Mouse (Mus musculus) testis, adult 2 months (tissue): Measurements from ENCODE around the gene Srbd1. TPM values are rescaled to one million over a fixed set of nuclear protein-coding genes. Genes with fewer than 3 reads are reported as not detected.

Experiments used
- H3K27ac ChIP-seq: fragments of 200-500 bp; 2 replicates; pipeline ENCODE4 v1.5.1; 2012; ENCODE audit warnings: low read depth, low read length; ENCODE audit not compliant: control insufficient read depth, insufficient read depth
- H3K27me3 ChIP-seq: fragments of 200-500 bp; 2 replicates; pipeline ENCODE4 v1.6.1; 2012; ENCODE audit warnings: mild to moderate bottlenecking, low read length, moderate library complexity; ENCODE audit not compliant: control insufficient read depth, insufficient read depth
- H3K36me3 ChIP-seq: fragments of 200-500 bp; 2 replicates; pipeline ENCODE4 v1.6.1; 2012; ENCODE audit warnings: mild to moderate bottlenecking, low read length; ENCODE audit not compliant: control insufficient read depth, insufficient read depth
- H3K4me1 ChIP-seq: fragments of 200-500 bp; 2 replicates; pipeline ENCODE4 v1.6.1; 2012; ENCODE audit warnings: low read length; ENCODE audit not compliant: control insufficient read depth, insufficient read depth
- H3K4me3 ChIP-seq: fragments of 200-500 bp; 2 replicates; pipeline ENCODE4 v1.5.1; 2012; ENCODE audit warnings: low read depth, mild to moderate bottlenecking, low read length, moderate library complexity, mixed read lengths; ENCODE audit not compliant: control insufficient read depth
- CTCF ChIP-seq: fragments of 200-500 bp; IDR thresholded peaks from 2 replicates; pipeline ENCODE4 v1.5.1; 2012; ENCODE audit warnings: low read depth, mild to moderate bottlenecking, inconsistent platforms, low read length, moderate library complexity; ENCODE audit not compliant: control insufficient read depth, insufficient read depth, insufficient replicate concordance
- POLR2A ChIP-seq: fragments of 200-500 bp; IDR thresholded peaks from 2 replicates; pipeline ENCODE4 v1.6.1; 2012; ENCODE audit warnings: low read depth, mild to moderate bottlenecking, inconsistent platforms, low read length, moderate library complexity; ENCODE audit not compliant: control insufficient read depth
- polyA plus RNA-seq: library from polyadenylated mRNA; depleted of rRNA; stranded (reverse); fragments of >200 nt; gene quantifications from 2 replicates; pipeline ENCODE4 v1.2.3, GENCODE M21; 2012

Srbd1 gene
- polyA plus RNA-seq, 1 experiment = 2.5 TPM

DNA sequence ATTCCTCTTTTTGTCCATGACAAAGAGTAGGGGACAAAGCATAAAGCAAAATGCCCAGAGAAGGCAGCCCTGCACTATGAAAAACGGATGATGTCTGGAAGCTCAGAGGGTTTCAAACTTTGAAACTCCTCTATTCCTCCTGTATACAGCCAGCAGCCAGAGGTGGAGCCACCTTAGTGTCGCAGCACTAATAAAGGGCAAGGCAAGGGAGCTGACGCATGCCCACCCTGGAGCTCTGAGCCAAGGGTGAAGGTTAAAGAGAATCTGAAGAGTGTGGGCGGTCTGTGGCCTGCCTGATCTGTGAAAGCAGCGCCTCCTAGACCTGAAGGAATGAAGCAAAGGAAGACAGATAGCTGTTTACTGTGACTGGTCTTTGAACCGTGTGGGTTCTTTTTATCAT lies 10.5 kb downstream of the Srbd1 start:
- peaks cover 1% of the 10 kb centered on the region; the same call in 1 of the 2 replicates for H3K36me3 ChIP-seq
- no peaks in the 10 kb centered on the region for H3K27me3 ChIP-seq
- TF ChIP-seq CTCF = no peak
- TF ChIP-seq POLR2A = no peak
- no peaks in the 10 kb centered on the region for H3K4me1 ChIP-seq
- H3K4me3 ChIP-seq = no peak overlapping the region
- no peak overlapping the region for H3K27ac ChIP-seq

DNA sequence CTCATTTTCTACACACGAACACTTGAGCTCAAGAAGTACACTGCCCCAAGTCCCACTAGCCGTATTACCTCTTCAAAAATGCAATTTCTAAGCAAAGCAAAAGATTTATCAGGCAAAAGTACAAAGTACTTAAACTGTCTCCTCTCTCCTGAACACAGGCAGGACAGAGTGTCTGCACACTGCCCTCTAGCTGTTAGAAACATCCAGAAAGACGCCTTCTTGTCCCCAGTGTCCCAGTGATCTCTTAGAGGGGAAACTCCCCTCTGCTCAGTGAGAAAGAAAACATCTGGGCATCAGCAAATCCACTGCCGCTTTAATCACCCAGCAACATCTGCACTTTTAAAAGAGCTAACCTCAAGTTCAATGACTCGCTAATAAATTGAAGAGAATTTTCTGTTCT lies 12.4 kb downstream of the Srbd1 start:
- H3K27me3 ChIP-seq = no peaks in the 10 kb centered on the region
- no peak overlapping the region for H3K27ac ChIP-seq
- no peaks in the 10 kb centered on the region for H3K4me1 ChIP-seq
- TF ChIP-seq CTCF (no peak), POLR2A (no peak)
- H3K36me3 ChIP-seq = peaks cover 1% of the 10 kb centered on the region; the same call in 1 of the 2 replicates
- no peak overlapping the region for H3K4me3 ChIP-seq

DNA sequence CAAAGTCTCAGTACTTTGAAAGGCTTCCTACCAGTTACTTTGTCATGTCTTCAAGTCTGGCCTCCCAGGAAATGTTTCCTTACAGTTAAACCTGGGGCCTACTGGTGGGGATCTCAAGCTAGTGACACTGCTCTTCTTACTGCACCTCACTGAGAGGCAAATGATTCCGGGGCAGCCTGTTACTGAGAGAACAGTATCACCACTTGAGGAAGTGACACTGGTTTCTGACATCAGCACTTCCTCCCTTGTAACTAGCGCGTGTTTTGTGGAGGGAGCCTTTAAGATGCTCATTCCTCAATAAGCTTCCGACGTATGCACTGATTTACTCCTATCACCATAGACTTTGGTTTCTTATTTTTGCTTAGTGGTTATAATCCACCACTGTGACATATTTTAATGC lies 16.8 kb downstream of the Srbd1 start:
- H3K4me3 ChIP-seq = no peak overlapping the region
- no peak overlapping the region for H3K27ac ChIP-seq
- TF ChIP-seq CTCF = no peak
- no peak for TF ChIP-seq POLR2A
- H3K36me3 ChIP-seq = peaks cover 1% of the 10 kb centered on the region; the same call in 1 of the 2 replicates
- no peaks in the 10 kb centered on the region for H3K4me1 ChIP-seq
- no peaks in the 10 kb centered on the region for H3K27me3 ChIP-seq

DNA sequence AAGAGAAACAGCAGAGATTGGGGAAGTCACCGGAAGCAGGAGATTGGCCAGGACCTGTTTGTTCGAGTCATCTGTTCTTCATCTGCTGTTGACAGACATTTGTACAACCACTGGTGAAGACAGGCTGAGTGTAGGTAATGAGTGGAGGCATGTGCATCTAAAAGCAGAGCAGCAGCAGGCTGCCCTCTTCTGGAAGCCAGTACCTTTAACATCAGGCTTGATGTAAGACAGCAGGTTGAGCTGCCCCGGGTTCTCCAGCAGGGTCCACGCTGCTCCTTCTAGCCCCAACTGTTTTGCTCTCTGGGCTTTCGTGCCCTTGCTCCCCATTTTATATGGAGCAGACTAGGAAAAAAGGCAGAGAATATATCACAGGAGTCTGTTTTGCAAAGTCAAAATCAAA lies 19.1 kb downstream of the Srbd1 start:
- H3K27ac ChIP-seq = no peak overlapping the region
- peaks cover 1% of the 10 kb centered on the region; the same call in 1 of the 2 replicates for H3K36me3 ChIP-seq
- H3K4me1 ChIP-seq = no peaks in the 10 kb centered on the region
- H3K27me3 ChIP-seq = no peaks in the 10 kb centered on the region
- TF ChIP-seq CTCF (no peak), POLR2A (no peak)
- no peak overlapping the region for H3K4me3 ChIP-seq

DNA sequence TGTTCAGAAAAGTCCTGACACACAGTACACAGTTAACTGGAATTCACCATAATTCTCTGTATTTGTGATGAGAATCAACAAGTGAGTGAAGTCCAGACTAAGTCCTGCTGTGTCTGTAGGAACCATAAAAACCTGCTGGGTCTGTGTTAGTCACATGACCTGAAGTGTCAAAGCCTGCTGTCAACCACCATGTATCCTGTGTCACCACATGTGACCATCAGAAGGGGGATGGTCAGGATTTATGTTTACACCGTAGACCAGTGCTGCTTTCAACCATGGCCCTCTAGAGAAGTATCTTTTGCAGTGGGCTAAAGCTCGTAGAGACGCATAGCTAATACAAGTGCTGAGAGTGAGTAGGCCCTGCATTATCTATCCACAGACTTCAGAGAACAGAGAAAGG lies 21.8 kb downstream of the Srbd1 start:
- TF ChIP-seq POLR2A = no peak
- TF ChIP-seq CTCF = no peak
- Histone ChIP-seq H3K36me3 (peaks cover 1% of the 10 kb centered on the region; the same call in 1 of the 2 replicates), H3K27me3 (no peaks in the 10 kb centered on the region), H3K4me3 (no peak overlapping the region), H3K4me1 (no peaks in the 10 kb centered on the region), H3K27ac (no peak overlapping the region)

DNA sequence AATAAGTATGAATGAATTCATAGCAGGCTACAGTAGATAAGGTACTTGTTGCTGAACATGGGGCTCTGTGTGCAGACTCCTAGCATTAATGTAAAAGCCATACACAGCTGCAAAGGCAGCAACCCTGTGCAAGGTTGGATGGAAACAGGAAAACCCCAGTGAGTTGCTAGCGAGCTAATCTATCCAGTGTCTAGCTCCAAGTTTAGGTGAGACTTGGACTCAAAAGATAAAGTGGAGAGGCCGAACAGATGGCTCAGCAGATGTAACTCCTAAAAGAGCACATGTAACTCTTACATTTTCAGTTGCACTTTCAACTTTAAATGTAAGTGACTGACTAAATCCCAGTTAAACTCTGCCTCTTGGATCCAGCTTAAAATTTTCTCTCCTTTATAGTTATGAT lies 48.1 kb downstream of the Srbd1 start:
- Histone ChIP-seq H3K4me1 (no peaks in the 10 kb centered on the region), H3K36me3 (no peaks in the 10 kb centered on the region), H3K27me3 (no peaks in the 10 kb centered on the region), H3K4me3 (no peak overlapping the region), H3K27ac (no peak overlapping the region)
- TF ChIP-seq CTCF = no peak
- no peak for TF ChIP-seq POLR2A

DNA sequence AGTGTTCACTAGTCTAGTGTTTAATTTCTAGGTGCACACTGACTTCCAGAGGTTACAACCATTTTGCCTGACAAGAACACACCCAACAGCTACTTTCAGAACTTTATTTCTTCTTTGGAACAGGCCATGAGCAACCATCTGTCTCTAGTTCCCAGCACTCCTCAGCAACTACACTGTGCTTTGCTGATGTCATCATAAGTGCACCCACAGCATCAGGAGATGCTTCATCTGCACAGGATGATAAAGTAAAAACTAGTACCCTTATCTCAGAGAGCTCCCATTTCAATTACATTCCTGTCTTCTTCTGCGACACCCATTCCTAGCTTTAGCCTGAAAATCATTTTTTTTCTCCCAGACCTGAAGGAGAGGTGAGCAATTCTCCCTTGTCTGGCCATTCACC lies 51.9 kb downstream of the Srbd1 start:
- no peaks in the 10 kb centered on the region for H3K36me3 ChIP-seq
- no peak overlapping the region for H3K27ac ChIP-seq
- no peak overlapping the region for H3K4me3 ChIP-seq
- no peak for TF ChIP-seq POLR2A
- TF ChIP-seq CTCF = no peak
- no peaks in the 10 kb centered on the region for H3K27me3 ChIP-seq
- H3K4me1 ChIP-seq = no peaks in the 10 kb centered on the region

DNA sequence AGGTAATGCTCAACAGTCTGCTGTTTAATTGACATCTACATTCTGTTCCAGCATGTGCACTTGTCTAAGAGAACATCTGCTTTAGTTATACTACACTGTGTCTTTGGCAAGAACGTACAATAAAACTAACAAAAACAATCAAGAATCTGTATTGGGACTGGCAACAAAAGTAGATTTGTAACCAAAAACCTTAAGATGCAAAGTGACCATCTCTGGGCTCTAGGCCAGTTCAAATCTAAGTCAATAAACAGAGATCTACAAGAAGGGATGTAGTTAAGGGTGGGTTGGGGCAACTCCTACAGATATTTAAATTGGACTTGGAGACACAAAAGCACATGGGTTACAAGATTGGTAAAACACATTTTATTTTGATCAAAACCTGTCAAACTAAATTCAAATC lies 53.3 kb downstream of the Srbd1 start:
- no peak overlapping the region for H3K27ac ChIP-seq
- TF ChIP-seq CTCF (no peak), POLR2A (no peak)
- no peaks in the 10 kb centered on the region for H3K36me3 ChIP-seq
- no peaks in the 10 kb centered on the region for H3K27me3 ChIP-seq
- no peaks in the 10 kb centered on the region for H3K4me1 ChIP-seq
- no peak overlapping the region for H3K4me3 ChIP-seq
